Mouse (Mus musculus) liver, embryonic 13.5 days (tissue): ENCODE data around the gene Dapl1. TPM values are rescaled to one million over a fixed set of nuclear protein-coding genes. Genes with fewer than 3 reads are reported as not detected.
A peak's percentile ranks its signal among the peaks of the same experiment; 100 is the strongest.

Experiments
- ATAC-seq: fragments of 200-750 bp; cut with Nextera tagmentation; 2 replicates; pipeline ENCODE4 v1.8.0; 2017; ENCODE audit warnings: low read depth, mild to moderate bottlenecking, moderate number of reproducible peaks, moderate library complexity
- DNase-seq: peaks from one replicate; pipeline ENCODE4 v3.0.0; 2022
- H3K27ac ChIP-seq: fragments of 300-500 bp; sonication (generic); 2 replicates; pipeline ENCODE4 v1.5.1; 2015; ENCODE audit warnings: moderate library complexity, mild to moderate bottlenecking, inconsistent platforms
- H3K27me3 ChIP-seq: fragments of 300-500 bp; sonication (generic); 2 replicates; pipeline ENCODE4 v1.6.1; 2015; ENCODE audit warnings: mild to moderate bottlenecking, inconsistent platforms
- H3K36me3 ChIP-seq: fragments of 300-500 bp; sonication (generic); 2 replicates; pipeline ENCODE4 v1.6.1; 2015; ENCODE audit warnings: mild to moderate bottlenecking, inconsistent platforms
- H3K4me1 ChIP-seq: fragments of 300-500 bp; sonication (generic); replicated peaks from 2 replicates; pipeline ENCODE4 v1.6.1; 2015; ENCODE audit warnings: inconsistent platforms
- H3K4me2 ChIP-seq: fragments of 300-500 bp; sonication (generic); 2 replicates; pipeline ENCODE4 v1.6.1; 2015; ENCODE audit warnings: inconsistent platforms, mild to moderate bottlenecking, moderate library complexity
- H3K4me3 ChIP-seq: fragments of 300-500 bp; sonication (generic); replicated peaks from 2 replicates; pipeline ENCODE4 v1.5.1; 2015; ENCODE audit warnings: mild to moderate bottlenecking, inconsistent platforms
- H3K9ac ChIP-seq: fragments of 300-500 bp; sonication (generic); 2 replicates; pipeline ENCODE4 v1.6.1; 2015; ENCODE audit warnings: mild to moderate bottlenecking, inconsistent platforms
- H3K9me3 ChIP-seq: fragments of 300-500 bp; sonication (generic); replicated peaks from 2 replicates; pipeline ENCODE4 v1.6.1; 2016; ENCODE audit warnings: inconsistent platforms
- WGBS: fragments of 180-500 bp; shearing (Covaris S2); methylation state at CpG from one replicate; pipeline ENCODE4 v1.1.7; 2015; ENCODE audit not compliant: insufficient replicate concordance; 5-methylcytosine and 5-hydroxymethylcytosine counted together
- polyA plus RNA-seq: library from polyadenylated mRNA; unstranded; fragments of >200 nt; fragmentation: Nextera tagmentation; extraction: Ambion mirVana; gene quantifications from 2 replicates; pipeline ENCODE4 v1.2.1, GENCODE M21; 2015

Gene Dapl1
- polyA plus RNA-seq, 1 experiment from 2014 or later, result 0.18 TPM

GRCm38 (mm10) chr2:59541121-59541887, 56.9 kb downstream of the Dapl1 start:
- H3K4me3 ChIP-seq, result no peak overlapping the region
- no peak overlapping the region for H3K9ac ChIP-seq
- H3K27me3 ChIP-seq, result no peaks in the 10 kb centered on the region
- ATAC-seq (no peak), DNase-seq (peak; percentile 18)
- no peaks in the 10 kb centered on the region for H3K9me3 ChIP-seq
- WGBS, result 25% methylated on average over 11 of the region's 11 CpGs
- no peak overlapping the region for H3K27ac ChIP-seq
- H3K4me2 ChIP-seq, result no peak overlapping the region
- no peaks in the 10 kb centered on the region for H3K36me3 ChIP-seq
- H3K4me1 ChIP-seq, result no peaks in the 10 kb centered on the region

- Histone ChIP-seq H3K9ac (no peak overlapping the region), H3K9me3 (no peaks in the 10 kb centered on the region), H3K4me3 (no peak overlapping the region), H3K27ac (no peak overlapping the region), H3K27me3 (no peaks in the 10 kb centered on the region), H3K4me1 (peaks cover 16% of the 10 kb centered on the region), H3K4me2 (no peak overlapping the region), H3K36me3 (no peaks in the 10 kb centered on the region)
- DNase-seq (no peak), ATAC-seq (no peak)
- 63% methylated on average over 9 of the region's 9 CpGs for WGBS
Observed at GRCm38 (mm10) chr2:59543543-59544065, 59.2 kb downstream of the Dapl1 start.

GRCm38 (mm10) chr2:59544237-59544909, 59.9 kb downstream of the Dapl1 start:
- Histone ChIP-seq H3K9me3 (no peaks in the 10 kb centered on the region), H3K4me1 (peaks cover 16% of the 10 kb centered on the region), H3K36me3 (no peaks in the 10 kb centered on the region), H3K4me2 (no peak overlapping the region), H3K27me3 (no peaks in the 10 kb centered on the region), H3K9ac (no peak overlapping the region), H3K4me3 (no peak overlapping the region), H3K27ac (no peak overlapping the region)
- WGBS, result 43% methylated on average over 13 of the region's 13 CpGs
- ATAC-seq (no peak), DNase-seq (no peak)

GRCm38 (mm10) chr2:59545001-59545400, 60.5 kb downstream of the Dapl1 start:
- no peaks in the 10 kb centered on the region for H3K36me3 ChIP-seq
- H3K4me3 ChIP-seq, result no peak overlapping the region
- H3K9ac ChIP-seq, result no peak overlapping the region
- no peak overlapping the region for H3K27ac ChIP-seq
- no peak overlapping the region for H3K4me2 ChIP-seq
- DNase-seq, result no peak
- no peaks in the 10 kb centered on the region for H3K9me3 ChIP-seq
- H3K4me1 ChIP-seq, result peaks cover 16% of the 10 kb centered on the region
- ATAC-seq, result no peak
- WGBS, result 59% methylated on average over 7 of the region's 7 CpGs
- H3K27me3 ChIP-seq, result no peaks in the 10 kb centered on the region

- Histone ChIP-seq H3K4me3 (no peak overlapping the region), H3K9ac (no peak overlapping the region), H3K36me3 (no peaks in the 10 kb centered on the region), H3K27ac (no peak overlapping the region), H3K4me2 (peak overlapping the region; percentile 23), H3K9me3 (no peaks in the 10 kb centered on the region), H3K4me1 (peaks cover 16% of the 10 kb centered on the region), H3K27me3 (no peaks in the 10 kb centered on the region)
- DNase-seq, result peak; percentile 36
- peak; percentile 84 for ATAC-seq
- WGBS, result 41% methylated on average over 8 of the region's 8 CpGs
Observed at GRCm38 (mm10) chr2:59547369-59548099, 63.1 kb downstream of the Dapl1 start.

GRCm38 (mm10) chr2:59552784-59553183, 68.3 kb downstream of the Dapl1 start:
- Histone ChIP-seq H3K27ac (no peak overlapping the region), H3K4me1 (peaks cover 4% of the 10 kb centered on the region), H3K36me3 (no peaks in the 10 kb centered on the region), H3K4me3 (no peak overlapping the region), H3K9ac (no peak overlapping the region), H3K4me2 (no peak overlapping the region), H3K27me3 (no peaks in the 10 kb centered on the region), H3K9me3 (no peaks in the 10 kb centered on the region)
- 39% methylated on average over 1 of the region's 1 CpGs for WGBS
- DNase-seq (no peak), ATAC-seq (no peak)

GRCm38 (mm10) chr2:59554373-59554940, 70.0 kb downstream of the Dapl1 start:
- WGBS, result 66% methylated on average over 2 of the region's 2 CpGs
- H3K27me3 ChIP-seq, result no peaks in the 10 kb centered on the region
- no peaks in the 10 kb centered on the region for H3K9me3 ChIP-seq
- no peak overlapping the region for H3K4me3 ChIP-seq
- H3K4me1 ChIP-seq, result no peaks in the 10 kb centered on the region
- H3K36me3 ChIP-seq, result no peaks in the 10 kb centered on the region
- DNase-seq (no peak), ATAC-seq (no peak)
- H3K9ac ChIP-seq, result no peak overlapping the region
- H3K27ac ChIP-seq, result no peak overlapping the region
- H3K4me2 ChIP-seq, result no peak overlapping the region

Other genes starting within 250 kb of the Dapl1 start
- gene Tanc1, start 127.4 kb downstream of the Dapl1 start, polyA plus RNA-seq, result 2.4 and 2.8 TPM in 2 replicates